Mouse (Mus musculus): ENCODE measurements at regions not wholly inside any gene's neighbourhood (a gene's known extent, or its start where the extent isn't known, plus 50 kb on each side); places are given as distances from the start of the nearest gene placed in this dataset.
"Not testable (repeated sequence)": the region's sequence is repeated elsewhere in the genome, so short reads cannot be mapped to it uniquely, and the experiment has no call there.

DNA sequence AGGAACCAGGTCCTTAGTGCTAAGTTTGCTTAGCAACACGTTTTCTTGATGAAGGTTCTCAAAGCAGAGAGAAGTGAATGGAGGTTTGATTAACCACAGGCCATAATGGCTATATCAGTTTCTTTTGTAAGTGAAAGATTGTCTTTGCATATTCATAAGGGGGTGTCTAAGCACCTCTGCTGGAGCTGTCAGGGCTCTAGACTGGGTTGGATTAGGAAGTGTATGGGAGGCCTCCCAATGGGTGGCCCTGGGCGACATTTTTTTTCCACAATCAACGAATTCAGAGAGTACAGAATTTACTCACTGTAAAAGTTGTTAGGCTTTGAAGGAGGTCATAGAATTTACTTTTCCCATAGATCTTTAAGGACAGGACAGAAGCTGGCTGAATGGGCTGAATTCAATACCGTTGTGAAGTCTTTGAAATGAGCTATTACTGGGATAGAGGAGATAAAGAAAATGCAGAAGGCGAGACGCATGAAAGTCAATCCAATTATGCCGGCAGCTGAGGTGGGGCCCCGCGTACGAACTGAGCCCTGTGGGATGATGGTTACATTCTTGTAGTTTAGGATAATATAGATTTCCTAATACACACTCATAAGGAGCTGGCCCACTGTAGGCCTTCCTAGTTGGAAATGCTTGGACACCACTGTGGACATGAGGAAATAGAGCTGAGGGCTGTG lies 268.4 kb upstream of the Ubash3b start:
- Histone ChIP-seq H3K27ac (replicated peaks in 1 of 2; ENCODE audit: control insufficient read depth in 1 of 2, insufficient read depth in 1 of 2, low read depth in 2 of 2, low read length in 2 of 2) (no peak overlapping the region), H3K4me1 (ENCODE audit: control insufficient read depth in 2 of 2, insufficient read depth in 2 of 2, low read length in 2 of 2) (no peaks in the 10 kb centered on the region), H3K4me2 (ENCODE audit: low read length) (no peak overlapping the region), H3K4me3 (ENCODE audit: control insufficient read depth in 1 of 2, insufficient read depth in 1 of 2, low read depth in 1 of 2, low read length in 2 of 2) (no peak overlapping the region), H3K9me3 (ENCODE audit: control insufficient read depth, low read length) (no peaks in the 10 kb centered on the region), H3K9ac (ENCODE audit: low read length) (no peak overlapping the region), H3K36me3 (ENCODE audit: control insufficient read depth, insufficient read depth, low read length) (no peaks in the 10 kb centered on the region), H3K27me3 (ENCODE audit: control insufficient read depth, insufficient read depth, low read length) (no peaks in the 10 kb centered on the region)
- no peak for ATAC-seq (ENCODE audit: insufficient number of reproducible peaks, insufficient read depth, low FRiP score, low read depth)
- 76% methylated on average over 10 of the region's 10 CpGs for WGBS

DNA sequence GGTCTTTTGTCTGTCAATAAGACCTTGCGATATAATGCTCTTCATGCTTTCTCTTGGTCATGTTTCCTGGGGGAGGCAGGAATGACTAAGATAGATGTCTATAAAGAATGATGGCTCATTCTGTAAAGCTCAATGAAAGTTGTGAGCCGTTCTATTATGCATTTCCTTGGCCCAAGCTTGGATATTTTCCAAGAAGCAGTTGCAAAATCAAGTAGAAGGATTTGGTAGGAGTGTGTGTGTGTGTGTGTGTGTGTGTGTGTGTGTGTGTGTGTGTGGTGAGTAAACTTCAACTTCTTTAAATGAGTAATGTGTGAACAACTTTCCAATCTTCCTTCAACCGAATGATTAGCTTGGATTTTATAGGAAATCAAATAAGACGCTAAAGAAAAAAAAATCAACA lies 267.7 kb upstream of the Ubash3b start:
- Histone ChIP-seq H3K9ac (ENCODE audit: low read length) (no peak overlapping the region), H3K4me1 (ENCODE audit: control insufficient read depth in 2 of 2, insufficient read depth in 2 of 2, low read length in 2 of 2) (no peaks in the 10 kb centered on the region), H3K36me3 (ENCODE audit: control insufficient read depth, insufficient read depth, low read length) (no peaks in the 10 kb centered on the region), H3K4me2 (ENCODE audit: low read length) (no peak overlapping the region), H3K27me3 (ENCODE audit: control insufficient read depth, insufficient read depth, low read length) (no peaks in the 10 kb centered on the region), H3K4me3 (ENCODE audit: control insufficient read depth in 1 of 2, insufficient read depth in 1 of 2, low read depth in 1 of 2, low read length in 2 of 2) (no peak overlapping the region), H3K9me3 (ENCODE audit: control insufficient read depth, low read length) (no peaks in the 10 kb centered on the region), H3K27ac (replicated peaks in 1 of 2; ENCODE audit: control insufficient read depth in 1 of 2, insufficient read depth in 1 of 2, low read depth in 2 of 2, low read length in 2 of 2) (no peak overlapping the region)
- no peak for ATAC-seq (ENCODE audit: insufficient number of reproducible peaks, insufficient read depth, low FRiP score, low read depth)
- WGBS, result 82% methylated on average over 4 of the region's 4 CpGs

DNA sequence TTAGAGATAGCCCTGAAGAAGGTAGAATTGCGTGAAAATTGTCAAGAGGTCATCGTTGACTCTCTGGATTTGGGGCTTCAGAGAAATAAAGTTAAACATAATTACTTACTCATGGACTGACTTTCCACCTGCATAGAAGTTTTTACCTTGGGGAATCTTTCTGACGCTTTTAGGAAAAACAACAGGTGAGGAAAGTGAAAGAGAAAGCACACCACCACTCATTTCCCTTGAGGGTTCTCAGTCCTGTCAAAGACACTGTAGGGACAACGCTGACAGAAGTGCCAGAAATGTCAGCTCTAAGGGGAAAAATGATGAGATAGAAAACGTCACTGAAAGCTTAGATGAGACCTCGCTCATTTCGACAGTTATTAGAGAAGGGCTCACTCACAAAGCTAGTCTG lies 265.2 kb upstream of the Ubash3b start:
- Histone ChIP-seq H3K27ac (replicated peaks in 1 of 2; ENCODE audit: control insufficient read depth in 1 of 2, insufficient read depth in 1 of 2, low read depth in 2 of 2, low read length in 2 of 2) (no peak overlapping the region), H3K27me3 (ENCODE audit: control insufficient read depth, insufficient read depth, low read length) (no peaks in the 10 kb centered on the region), H3K36me3 (ENCODE audit: control insufficient read depth, insufficient read depth, low read length) (no peaks in the 10 kb centered on the region), H3K9ac (ENCODE audit: low read length) (no peak overlapping the region), H3K4me2 (ENCODE audit: low read length) (no peak overlapping the region), H3K4me1 (ENCODE audit: control insufficient read depth in 2 of 2, insufficient read depth in 2 of 2, low read length in 2 of 2) (no peaks in the 10 kb centered on the region), H3K9me3 (ENCODE audit: control insufficient read depth, low read length) (no peaks in the 10 kb centered on the region), H3K4me3 (ENCODE audit: control insufficient read depth in 1 of 2, insufficient read depth in 1 of 2, low read depth in 1 of 2, low read length in 2 of 2) (no peak overlapping the region)
- WGBS, result 81% methylated on average over 7 of the region's 7 CpGs
- ATAC-seq (ENCODE audit: insufficient number of reproducible peaks, insufficient read depth, low FRiP score, low read depth), result no peak

DNA sequence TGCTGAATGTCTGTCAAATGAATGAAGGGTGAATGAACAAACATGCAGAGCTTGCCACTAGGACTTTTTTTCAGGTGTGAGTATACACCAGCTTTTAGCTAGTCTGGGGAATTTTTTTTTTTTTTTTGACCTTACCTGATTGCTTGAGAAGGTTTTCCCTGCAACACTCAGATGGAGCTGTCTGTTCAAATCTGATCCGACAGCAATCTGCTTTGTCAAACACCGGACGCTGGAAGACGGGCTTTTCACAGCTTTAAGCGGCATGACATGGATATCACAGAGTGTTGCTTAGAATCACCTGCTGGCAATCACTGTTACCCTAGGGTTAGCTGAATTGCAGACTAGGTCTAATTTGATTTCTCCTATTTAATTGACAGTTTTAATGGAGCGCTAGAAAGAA lies 263.7 kb upstream of the Ubash3b start:
- Histone ChIP-seq H3K27me3 (ENCODE audit: control insufficient read depth, insufficient read depth, low read length) (no peaks in the 10 kb centered on the region), H3K9me3 (ENCODE audit: control insufficient read depth, low read length) (no peaks in the 10 kb centered on the region), H3K4me3 (ENCODE audit: control insufficient read depth in 1 of 2, insufficient read depth in 1 of 2, low read depth in 1 of 2, low read length in 2 of 2) (no peak overlapping the region), H3K9ac (ENCODE audit: low read length) (no peak overlapping the region), H3K36me3 (ENCODE audit: control insufficient read depth, insufficient read depth, low read length) (no peaks in the 10 kb centered on the region), H3K4me2 (ENCODE audit: low read length) (no peak overlapping the region), H3K4me1 (ENCODE audit: control insufficient read depth in 2 of 2, insufficient read depth in 2 of 2, low read length in 2 of 2) (no peaks in the 10 kb centered on the region), H3K27ac (replicated peaks in 1 of 2; ENCODE audit: control insufficient read depth in 1 of 2, insufficient read depth in 1 of 2, low read depth in 2 of 2, low read length in 2 of 2) (no peak overlapping the region)
- WGBS, result 82% methylated on average over 6 of the region's 6 CpGs
- ATAC-seq (ENCODE audit: insufficient number of reproducible peaks, insufficient read depth, low FRiP score, low read depth), result no peak

DNA sequence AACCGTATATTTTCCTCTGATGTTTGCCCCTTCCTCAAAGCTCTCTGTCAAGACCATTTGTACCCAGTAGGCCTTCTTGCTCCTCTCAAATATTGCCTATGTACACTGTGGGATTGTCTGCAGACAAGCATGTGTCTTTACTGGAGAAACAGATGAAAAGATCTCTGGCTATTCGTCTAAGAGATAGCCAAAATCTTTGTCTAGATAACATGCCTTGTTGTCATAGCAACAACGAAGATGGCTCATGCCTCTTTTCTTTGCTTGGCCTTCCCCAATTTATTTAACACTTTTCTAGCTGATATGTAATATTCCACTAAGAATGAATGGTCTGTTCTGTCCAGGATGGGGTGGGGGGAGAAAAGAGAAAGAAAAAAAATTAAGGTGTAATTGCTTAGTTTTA lies 252.3 kb upstream of the Ubash3b start:
- no peak overlapping the region for H3K27ac ChIP-seq (replicated peaks in 1 of 2; ENCODE audit: control insufficient read depth in 1 of 2, insufficient read depth in 1 of 2, low read depth in 2 of 2, low read length in 2 of 2)
- H3K27me3 ChIP-seq (ENCODE audit: control insufficient read depth, insufficient read depth, low read length), result no peaks in the 10 kb centered on the region
- ATAC-seq (ENCODE audit: insufficient number of reproducible peaks, insufficient read depth, low FRiP score, low read depth), result no peak
- 70% methylated on average over 3 of the region's 3 CpGs for WGBS
- H3K9me3 ChIP-seq (ENCODE audit: control insufficient read depth, low read length), result no peaks in the 10 kb centered on the region
- no peaks in the 10 kb centered on the region for H3K36me3 ChIP-seq (ENCODE audit: control insufficient read depth, insufficient read depth, low read length)
- H3K9ac ChIP-seq (ENCODE audit: low read length), result no peak overlapping the region
- no peak overlapping the region for H3K4me3 ChIP-seq (ENCODE audit: control insufficient read depth in 1 of 2, insufficient read depth in 1 of 2, low read depth in 1 of 2, low read length in 2 of 2)
- no peak overlapping the region for H3K4me2 ChIP-seq (ENCODE audit: low read length)
- peaks cover 0 to 3% of the 10 kb centered on the region in 2 experiments; a peak in 1 of 4 replicates for H3K4me1 ChIP-seq (ENCODE audit: control insufficient read depth in 2 of 2, insufficient read depth in 2 of 2, low read length in 2 of 2)

DNA sequence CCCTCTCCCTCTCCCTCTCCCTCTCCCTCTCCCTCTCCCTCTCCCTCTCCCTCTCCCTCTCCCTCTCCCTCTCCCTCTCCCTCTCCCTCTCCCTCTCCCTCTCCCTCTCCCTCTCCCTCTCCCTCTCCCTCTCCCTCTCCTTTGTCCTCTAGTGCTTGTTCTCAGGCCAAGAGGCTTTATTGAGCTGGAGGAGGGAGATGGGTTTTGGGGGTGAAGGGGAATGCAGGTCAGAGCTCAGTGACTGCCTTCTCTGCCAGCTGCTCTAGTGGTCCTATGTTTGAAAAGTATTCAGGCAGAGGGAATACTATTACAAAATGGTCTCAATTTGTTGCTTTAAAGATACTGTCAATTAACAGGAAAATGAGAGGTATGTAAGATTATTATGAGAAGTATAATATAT lies 251.6 kb upstream of the Ubash3b start:
- H3K9me3 ChIP-seq (ENCODE audit: control insufficient read depth, low read length); H3K9ac ChIP-seq (ENCODE audit: low read length); H3K4me2 ChIP-seq (ENCODE audit: low read length); H3K36me3 ChIP-seq (ENCODE audit: control insufficient read depth, insufficient read depth, low read length); H3K27me3 ChIP-seq (ENCODE audit: control insufficient read depth, insufficient read depth, low read length); H3K4me3 ChIP-seq (ENCODE audit: control insufficient read depth in 1 of 2, insufficient read depth in 1 of 2, low read depth in 1 of 2, low read length in 2 of 2); H3K27ac ChIP-seq (replicated peaks in 1 of 2; ENCODE audit: control insufficient read depth in 1 of 2, insufficient read depth in 1 of 2, low read depth in 2 of 2, low read length in 2 of 2); ATAC-seq (ENCODE audit: insufficient number of reproducible peaks, insufficient read depth, low FRiP score, low read depth); H3K4me1 ChIP-seq (ENCODE audit: control insufficient read depth in 2 of 2, insufficient read depth in 2 of 2, low read length in 2 of 2): not testable (repeated sequence)

DNA sequence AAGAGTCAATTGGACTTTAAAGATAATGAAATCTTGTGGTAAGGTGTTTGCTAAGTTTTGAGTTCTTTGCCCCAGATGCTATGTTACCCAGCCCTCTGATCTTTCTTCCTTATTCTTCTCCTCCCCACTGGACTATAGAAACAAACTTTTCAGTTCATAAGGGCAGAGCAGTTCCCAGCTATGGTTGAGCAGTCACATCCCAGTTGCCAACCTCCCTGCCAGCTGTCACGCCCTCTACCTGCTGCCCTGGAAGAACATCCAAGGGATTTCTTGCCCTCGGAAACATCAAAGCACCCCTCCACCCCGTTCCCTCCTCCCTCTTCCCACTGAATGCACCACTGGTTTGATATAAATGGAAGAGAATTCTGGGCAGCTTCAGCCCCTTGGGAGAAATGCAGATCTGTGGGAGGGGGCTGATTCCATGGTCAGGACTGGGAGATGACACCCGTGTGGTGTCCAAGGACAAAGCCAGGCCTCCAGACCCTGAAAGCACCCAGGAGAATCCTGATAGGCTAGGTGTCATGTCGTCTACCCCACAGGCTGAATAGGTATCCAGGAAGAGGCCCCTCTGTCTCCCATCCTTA lies 250.8 kb upstream of the Ubash3b start:
- WGBS, result 50% methylated on average over 5 of the region's 5 CpGs

DNA sequence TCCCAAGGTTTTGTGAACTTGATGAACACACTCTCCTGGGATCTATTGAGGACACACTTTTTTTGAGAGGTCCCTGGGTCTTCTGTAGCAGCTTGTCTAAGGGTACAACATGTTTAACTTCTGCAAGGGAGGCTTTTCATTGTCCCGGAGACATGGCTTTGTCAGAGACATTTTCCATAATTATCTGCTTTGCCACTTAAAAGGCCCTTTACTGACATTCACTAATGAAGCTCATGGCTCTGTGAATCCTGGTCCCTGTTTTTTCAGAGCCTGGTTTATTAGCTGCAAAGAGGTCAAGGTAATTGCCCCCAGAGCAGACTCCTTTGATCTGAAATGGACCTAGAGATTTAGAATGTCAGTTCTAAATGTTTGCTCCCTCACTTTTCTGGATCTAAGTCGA lies 246.8 kb upstream of the Ubash3b start:
- WGBS, result 46% methylated on average over 2 of the region's 2 CpGs
- H3K9ac ChIP-seq (ENCODE audit: low read length), result no peak overlapping the region
- no peak overlapping the region for H3K4me2 ChIP-seq (ENCODE audit: low read length)
- no peaks in the 10 kb centered on the region for H3K27me3 ChIP-seq (ENCODE audit: control insufficient read depth, insufficient read depth, low read length)
- H3K4me3 ChIP-seq (ENCODE audit: control insufficient read depth in 1 of 2, insufficient read depth in 1 of 2, low read depth in 1 of 2, low read length in 2 of 2), result no peak overlapping the region
- ATAC-seq (ENCODE audit: insufficient number of reproducible peaks, insufficient read depth, low FRiP score, low read depth), result no peak
- peaks cover 2 to 10% of the 10 kb centered on the region in 2 experiments; a peak in 3 of 4 replicates for H3K4me1 ChIP-seq (ENCODE audit: control insufficient read depth in 2 of 2, insufficient read depth in 2 of 2, low read length in 2 of 2)
- H3K9me3 ChIP-seq (ENCODE audit: control insufficient read depth, low read length), result no peaks in the 10 kb centered on the region
- H3K27ac ChIP-seq (replicated peaks in 1 of 2; ENCODE audit: control insufficient read depth in 1 of 2, insufficient read depth in 1 of 2, low read depth in 2 of 2, low read length in 2 of 2), result 0 out of 4 replicates have a peak overlapping the region, but pooled peaks of 1 of the 2 experiments have one; percentile 18
- no peaks in the 10 kb centered on the region for H3K36me3 ChIP-seq (ENCODE audit: control insufficient read depth, insufficient read depth, low read length)

More for the DNA sequence above, 250.8 kb upstream of the Ubash3b start:
- no peak overlapping the region for H3K27ac ChIP-seq (replicated peaks in 1 of 2; ENCODE audit: control insufficient read depth in 1 of 2, insufficient read depth in 1 of 2, low read depth in 2 of 2, low read length in 2 of 2)
- H3K36me3 ChIP-seq (ENCODE audit: control insufficient read depth, insufficient read depth, low read length), result no peaks in the 10 kb centered on the region
- H3K4me2 ChIP-seq (ENCODE audit: low read length), result no peak overlapping the region
- peaks cover 0 to 10% of the 10 kb centered on the region in 2 experiments; a peak in 3 of 4 replicates for H3K4me1 ChIP-seq (ENCODE audit: control insufficient read depth in 2 of 2, insufficient read depth in 2 of 2, low read length in 2 of 2)
- no peak overlapping the region for H3K4me3 ChIP-seq (ENCODE audit: control insufficient read depth in 1 of 2, insufficient read depth in 1 of 2, low read depth in 1 of 2, low read length in 2 of 2)
- ATAC-seq (ENCODE audit: insufficient number of reproducible peaks, insufficient read depth, low FRiP score, low read depth), result no peak
- H3K9me3 ChIP-seq (ENCODE audit: control insufficient read depth, low read length), result no peaks in the 10 kb centered on the region
- H3K9ac ChIP-seq (ENCODE audit: low read length), result no peak overlapping the region
- H3K27me3 ChIP-seq (ENCODE audit: control insufficient read depth, insufficient read depth, low read length), result no peaks in the 10 kb centered on the region

All from heart, embryonic 14.5 days (tissue).